Mouse (Mus musculus): ENCODE data around the gene Rnf220.

Rnf220 gene

GRCm38 (mm10) chr4:117487471-117487870 lies 9.4 kb downstream of the Rnf220 start:
- DNase-seq: no peak

GRCm38 (mm10) chr4:117486188-117486587 lies 10.7 kb downstream of the Rnf220 start:
- no peak for DNase-seq

GRCm38 (mm10) chr4:117485045-117485780 lies 11.6 kb downstream of the Rnf220 start:
- peak; percentile 17 for DNase-seq

GRCm38 (mm10) chr4:117484256-117485044 lies 12.4 kb downstream of the Rnf220 start:
- DNase-seq: peak; percentile 64

- peak; percentile 69 for DNase-seq
Observed at GRCm38 (mm10) chr4:117483931-117484255, 13.0 kb downstream of the Rnf220 start.

- DNase-seq: no peak
Observed at GRCm38 (mm10) chr4:117482103-117482502, 14.7 kb downstream of the Rnf220 start.

- DNase-seq: no peak
Observed at GRCm38 (mm10) chr4:117480611-117481445, 16.0 kb downstream of the Rnf220 start.

GRCm38 (mm10) chr4:117479951-117480350 lies 16.9 kb downstream of the Rnf220 start:
- peak; percentile 43 for DNase-seq

GRCm38 (mm10) chr4:117478101-117478673 lies 18.7 kb downstream of the Rnf220 start:
- DNase-seq: peak; percentile 32

GRCm38 (mm10) chr4:117477401-117477800 lies 19.5 kb downstream of the Rnf220 start:
- peak; percentile 17 for DNase-seq

GRCm38 (mm10) chr4:117476777-117477176 lies 20.1 kb downstream of the Rnf220 start:
- no peak for DNase-seq

- no peak for DNase-seq
Observed at GRCm38 (mm10) chr4:117476355-117476754, 20.5 kb downstream of the Rnf220 start.

- DNase-seq: no peak
Observed at GRCm38 (mm10) chr4:117473985-117474354, 22.9 kb downstream of the Rnf220 start.

GRCm38 (mm10) chr4:117473291-117473984 lies 23.4 kb downstream of the Rnf220 start:
- no peak for DNase-seq

- no peak for DNase-seq
Observed at GRCm38 (mm10) chr4:117469471-117469870, 27.4 kb downstream of the Rnf220 start.

GRCm38 (mm10) chr4:117467936-117468335 lies 28.9 kb downstream of the Rnf220 start:
- no peak for DNase-seq

GRCm38 (mm10) chr4:117449151-117449550 lies 47.7 kb downstream of the Rnf220 start:
- DNase-seq: no peak

- no peak for DNase-seq
Observed at GRCm38 (mm10) chr4:117447926-117448325, 48.9 kb downstream of the Rnf220 start.

- peak; percentile 9 for DNase-seq
Observed at GRCm38 (mm10) chr4:117445516-117446207, 51.2 kb downstream of the Rnf220 start.

GRCm38 (mm10) chr4:117438919-117439318 lies 57.9 kb downstream of the Rnf220 start:
- DNase-seq: no peak

- no peak for DNase-seq
Observed at GRCm38 (mm10) chr4:117438064-117438463, 58.8 kb downstream of the Rnf220 start.

Data from kidney, postnatal 10 days (tissue).